Mouse (Mus musculus): ENCODE data around the gene Adcy7. TPM values are rescaled to one million over a fixed set of nuclear protein-coding genes. Genes with fewer than 3 reads are reported as not detected.

Gene Adcy7
- polyA plus RNA-seq, 1 experiment from 2014 or later, result 2.1 TPM

DNA sequence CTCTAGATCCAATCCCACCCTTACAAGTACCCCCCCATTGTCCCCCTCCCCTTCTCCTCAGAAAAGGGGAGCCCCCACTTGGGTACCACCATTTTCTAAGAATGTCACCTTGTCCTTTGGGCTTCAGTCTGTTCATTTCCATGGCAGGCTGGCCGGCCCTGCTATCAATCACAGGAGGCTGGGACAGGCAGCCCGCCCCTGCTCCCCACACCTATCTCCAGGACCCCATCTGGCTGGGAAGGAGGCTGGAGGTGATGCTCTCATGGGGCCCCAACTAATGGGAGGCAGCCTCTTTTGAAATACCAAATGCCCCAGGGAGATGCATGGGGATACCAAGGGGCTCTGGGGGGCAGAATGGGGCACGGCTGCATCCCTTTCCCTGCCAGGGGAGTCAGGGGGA, 20.7 kb downstream of the Adcy7 start:
- Histone ChIP-seq H3K4me3 (ENCODE audit: low read depth, low read length) (no peak overlapping the region), H3K4me1 (ENCODE audit: control insufficient read depth, insufficient read depth, low read length) (no peaks in the 10 kb centered on the region), H3K27me3 (ENCODE audit: control insufficient read depth, insufficient read depth, low read length) (no peaks in the 10 kb centered on the region), H3K4me2 (no peak overlapping the region), H3K36me3 (ENCODE audit: control insufficient read depth, insufficient read depth, low read length) (no peaks in the 10 kb centered on the region), H3K27ac (ENCODE audit: low read depth, low read length) (no peak overlapping the region), H3K9me3 (ENCODE audit: control insufficient read depth, low read length) (no peaks in the 10 kb centered on the region), H3K9ac (ENCODE audit: low read length) (no peak overlapping the region)
- WGBS, result 88% methylated on average over 3 of the region's 3 CpGs
- DNase-seq (ENCODE audit: low spot score, missing footprints) (no peak), ATAC-seq (ENCODE audit: low FRiP score) (no peak)

DNA sequence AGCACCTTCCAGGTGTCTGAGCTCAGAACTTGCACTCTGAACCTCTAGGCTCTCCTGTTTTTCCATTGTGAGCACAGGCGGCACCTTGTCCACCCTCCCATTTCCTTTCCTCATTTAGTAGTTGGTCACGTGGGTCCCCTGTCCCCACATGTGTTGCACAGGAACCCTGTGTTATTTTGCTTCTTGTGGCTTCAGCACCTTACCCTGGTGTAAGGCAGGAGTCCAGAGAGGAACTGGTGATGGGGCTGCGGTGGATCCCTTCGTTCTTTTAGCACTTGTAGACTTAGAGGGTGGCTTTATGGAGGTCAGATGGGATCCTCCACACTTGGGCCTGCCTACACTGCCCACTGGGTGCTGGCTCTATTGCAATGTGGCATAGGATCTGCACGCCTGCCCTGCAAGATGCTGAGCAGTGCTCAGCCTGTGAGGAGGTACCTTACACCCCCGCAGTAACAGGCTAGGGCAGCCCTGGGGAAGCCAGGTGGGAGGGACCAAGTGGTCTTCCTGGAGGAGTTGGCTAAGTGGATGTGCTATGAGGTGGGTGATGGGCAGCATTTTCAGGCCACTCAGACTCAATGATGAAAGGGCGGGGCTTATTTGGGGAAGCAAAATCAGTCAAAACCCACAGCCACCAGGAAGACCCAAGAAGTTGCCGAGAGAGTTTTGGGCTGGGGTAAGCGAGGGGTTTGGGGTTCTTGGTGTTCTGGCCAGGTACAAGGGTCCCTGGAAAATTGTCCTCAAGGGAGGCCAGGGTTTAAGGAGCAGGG, 21.6 kb downstream of the Adcy7 start:
- ATAC-seq (ENCODE audit: low FRiP score) (no peak), DNase-seq (ENCODE audit: low spot score, missing footprints) (no peak)
- 91% methylated on average over 9 of the region's 9 CpGs for WGBS

DNA sequence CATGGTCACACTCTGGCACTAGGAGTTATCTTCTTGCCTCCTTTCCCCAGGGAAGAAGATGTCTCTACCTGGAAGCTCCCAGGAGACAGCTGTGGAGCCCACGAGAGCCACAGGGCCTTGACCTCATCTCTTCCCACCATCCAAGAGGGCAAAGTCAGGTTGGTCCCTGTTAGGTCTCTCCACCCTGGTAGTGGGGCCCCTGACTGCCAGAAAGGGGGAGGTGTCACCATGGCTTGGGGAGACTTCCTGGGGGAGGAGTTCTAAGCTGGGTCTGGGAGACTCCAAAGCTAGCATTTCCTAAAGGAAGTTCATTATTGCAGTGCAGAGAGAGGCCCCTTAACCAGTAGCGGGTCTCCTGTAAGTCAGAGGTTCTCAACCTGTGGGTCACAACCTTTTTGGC, 22.8 kb downstream of the Adcy7 start:
- Histone ChIP-seq H3K4me1 (ENCODE audit: control insufficient read depth, insufficient read depth, low read length) (no peaks in the 10 kb centered on the region), H3K36me3 (ENCODE audit: control insufficient read depth, insufficient read depth, low read length) (no peaks in the 10 kb centered on the region), H3K27ac (ENCODE audit: low read depth, low read length) (no peak overlapping the region), H3K9ac (ENCODE audit: low read length) (no peak overlapping the region), H3K27me3 (ENCODE audit: control insufficient read depth, insufficient read depth, low read length) (no peaks in the 10 kb centered on the region), H3K4me3 (ENCODE audit: low read depth, low read length) (no peak overlapping the region), H3K9me3 (ENCODE audit: control insufficient read depth, low read length) (no peaks in the 10 kb centered on the region), H3K4me2 (no peak overlapping the region)
- DNase-seq (ENCODE audit: low spot score, missing footprints) (no peak), ATAC-seq (ENCODE audit: low FRiP score) (no peak)
- WGBS, result 92% methylated on average over 2 of the region's 2 CpGs

More for the DNA sequence above, 21.6 kb downstream of the Adcy7 start:
- no peaks in the 10 kb centered on the region for H3K27me3 ChIP-seq (ENCODE audit: control insufficient read depth, insufficient read depth, low read length)
- no peak overlapping the region for H3K9ac ChIP-seq (ENCODE audit: low read length)
- H3K27ac ChIP-seq (ENCODE audit: low read depth, low read length), result no peak overlapping the region
- no peaks in the 10 kb centered on the region for H3K4me1 ChIP-seq (ENCODE audit: control insufficient read depth, insufficient read depth, low read length)
- no peaks in the 10 kb centered on the region for H3K36me3 ChIP-seq (ENCODE audit: control insufficient read depth, insufficient read depth, low read length)
- H3K9me3 ChIP-seq (ENCODE audit: control insufficient read depth, low read length), result no peaks in the 10 kb centered on the region
- no peak overlapping the region for H3K4me3 ChIP-seq (ENCODE audit: low read depth, low read length)
- no peak overlapping the region for H3K4me2 ChIP-seq

DNA sequence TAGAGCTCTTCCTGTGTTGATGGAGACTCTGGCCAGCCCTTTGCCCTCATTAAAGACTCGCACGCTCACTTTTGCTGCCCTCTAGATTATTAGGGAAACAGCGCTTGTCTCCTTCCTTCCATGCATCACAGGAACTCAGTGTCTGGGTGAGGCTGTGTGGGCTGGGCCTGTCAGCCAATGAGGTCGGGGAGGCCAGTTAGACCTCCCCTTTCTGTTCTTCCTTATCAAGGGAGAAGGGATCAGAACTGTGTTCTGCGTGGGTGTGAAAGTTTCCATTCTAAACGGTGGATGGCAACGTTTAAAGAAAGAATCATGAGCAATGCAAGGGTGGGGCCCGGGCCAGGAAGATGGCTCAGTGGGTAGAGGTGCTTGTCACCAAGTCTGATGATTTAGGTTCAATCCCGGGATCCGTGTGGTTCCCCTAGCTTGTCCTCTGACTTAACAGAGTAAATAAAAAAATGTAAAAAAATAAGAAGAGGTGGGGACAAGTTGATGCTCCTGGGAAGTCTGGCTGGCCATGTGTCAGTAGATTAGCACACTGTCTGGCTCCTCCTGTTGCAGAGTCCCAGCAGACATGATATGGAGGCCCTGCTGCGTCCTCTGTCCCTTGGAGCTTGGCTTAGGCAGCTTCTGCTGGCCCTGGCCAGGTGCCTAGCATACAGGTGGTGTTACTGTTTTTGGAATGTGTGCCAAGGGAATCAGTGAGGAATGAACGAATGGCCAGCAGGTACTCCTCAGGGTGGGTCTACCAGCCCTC, 26.0 kb downstream of the Adcy7 start:
- WGBS, result 70% methylated on average over 12 of the region's 12 CpGs
- no peak overlapping the region for H3K27ac ChIP-seq (ENCODE audit: low read depth, low read length)
- no peak overlapping the region for H3K4me2 ChIP-seq
- no peaks in the 10 kb centered on the region for H3K9me3 ChIP-seq (ENCODE audit: control insufficient read depth, low read length)
- no peak overlapping the region for H3K9ac ChIP-seq (ENCODE audit: low read length)
- 0 out of 2 replicates have a peak, but pooled peaks cover 7% of the 10 kb centered on the region for H3K4me1 ChIP-seq (ENCODE audit: control insufficient read depth, insufficient read depth, low read length)
- no peaks in the 10 kb centered on the region for H3K27me3 ChIP-seq (ENCODE audit: control insufficient read depth, insufficient read depth, low read length)
- no peaks in the 10 kb centered on the region for H3K36me3 ChIP-seq (ENCODE audit: control insufficient read depth, insufficient read depth, low read length)
- no peak overlapping the region for H3K4me3 ChIP-seq (ENCODE audit: low read depth, low read length)
- DNase-seq (ENCODE audit: low spot score, missing footprints), result no peak
- no peak for ATAC-seq (ENCODE audit: low FRiP score)

DNA sequence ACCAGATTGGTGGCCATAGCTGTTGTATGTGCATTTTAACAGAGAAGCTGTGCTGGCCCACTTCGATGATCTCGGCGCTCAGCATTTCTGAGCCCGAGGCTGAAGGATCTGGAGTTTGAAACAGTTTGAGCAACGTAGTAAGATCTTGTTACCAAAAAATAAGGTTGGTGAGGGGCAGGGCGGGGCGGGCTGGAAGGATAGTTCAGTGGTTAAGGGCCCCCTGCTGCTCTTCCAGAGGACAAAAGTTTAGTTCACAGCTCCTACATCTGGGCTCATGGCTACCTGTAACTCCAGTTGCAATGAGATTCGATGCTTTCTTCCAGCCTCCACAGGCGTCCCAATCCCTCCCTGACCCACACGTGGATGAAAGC, 26.5 kb downstream of the Adcy7 start:
- Histone ChIP-seq H3K27me3 (ENCODE audit: control insufficient read depth, insufficient read depth, low read length) (no peaks in the 10 kb centered on the region), H3K27ac (ENCODE audit: low read depth, low read length) (no peak overlapping the region), H3K9ac (ENCODE audit: low read length) (no peak overlapping the region), H3K36me3 (ENCODE audit: control insufficient read depth, insufficient read depth, low read length) (no peaks in the 10 kb centered on the region), H3K4me2 (no peak overlapping the region), H3K4me3 (ENCODE audit: low read depth, low read length) (no peak overlapping the region), H3K4me1 (ENCODE audit: control insufficient read depth, insufficient read depth, low read length) (0 out of 2 replicates have a peak, but pooled peaks cover 7% of the 10 kb centered on the region), H3K9me3 (ENCODE audit: control insufficient read depth, low read length) (no peaks in the 10 kb centered on the region)
- ATAC-seq (ENCODE audit: low FRiP score) (no peak), DNase-seq (ENCODE audit: low spot score, missing footprints) (no peak)
- 91% methylated on average over 10 of the region's 10 CpGs for WGBS

DNA sequence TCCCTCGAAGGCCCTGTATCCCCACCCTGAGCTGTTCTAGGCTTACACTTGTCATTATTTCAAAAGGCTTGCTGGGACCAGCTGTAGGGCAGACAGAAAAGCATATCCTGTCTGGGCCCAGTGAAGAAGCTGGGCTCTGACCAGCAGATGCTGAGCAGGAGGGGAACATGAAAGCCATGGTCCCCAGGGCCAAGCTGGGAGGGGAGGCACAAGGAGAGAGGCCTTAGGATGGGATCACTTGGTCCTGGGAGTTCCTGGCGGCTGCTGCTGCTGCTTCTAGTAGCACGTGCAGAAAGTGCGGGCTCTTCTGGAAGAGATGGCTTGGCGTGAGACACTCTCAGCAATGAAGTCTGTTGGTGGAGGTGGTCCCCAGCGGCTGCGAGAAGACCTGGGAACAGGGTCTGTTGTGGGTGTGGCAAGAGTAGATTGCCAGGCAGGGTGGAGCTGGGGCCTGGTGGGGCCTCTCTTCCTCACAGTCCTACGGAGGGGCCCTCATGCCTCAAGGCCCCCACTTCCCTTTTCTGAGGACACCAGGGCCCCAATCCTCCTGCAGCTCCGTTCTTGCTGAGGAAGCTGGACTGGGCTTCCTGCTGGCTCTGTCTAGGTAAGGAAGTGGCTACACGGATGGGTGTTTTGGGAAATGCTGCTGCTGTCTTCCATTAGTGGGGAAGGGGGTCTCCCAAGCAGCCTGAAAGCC, 27.9 kb downstream of the Adcy7 start:
- H3K27me3 ChIP-seq (ENCODE audit: control insufficient read depth, insufficient read depth, low read length), result no peaks in the 10 kb centered on the region
- H3K27ac ChIP-seq (ENCODE audit: low read depth, low read length), result no peak overlapping the region
- 0 out of 2 replicates have a peak, but pooled peaks cover 7% of the 10 kb centered on the region for H3K4me1 ChIP-seq (ENCODE audit: control insufficient read depth, insufficient read depth, low read length)
- H3K9me3 ChIP-seq (ENCODE audit: control insufficient read depth, low read length), result no peaks in the 10 kb centered on the region
- H3K36me3 ChIP-seq (ENCODE audit: control insufficient read depth, insufficient read depth, low read length), result no peaks in the 10 kb centered on the region
- WGBS, result 86% methylated on average over 10 of the region's 10 CpGs
- DNase-seq (ENCODE audit: low spot score, missing footprints) (no peak), ATAC-seq (ENCODE audit: low FRiP score) (no peak)
- no peak overlapping the region for H3K9ac ChIP-seq (ENCODE audit: low read length)
- H3K4me3 ChIP-seq (ENCODE audit: low read depth, low read length), result no peak overlapping the region
- H3K4me2 ChIP-seq, result no peak overlapping the region

DNA sequence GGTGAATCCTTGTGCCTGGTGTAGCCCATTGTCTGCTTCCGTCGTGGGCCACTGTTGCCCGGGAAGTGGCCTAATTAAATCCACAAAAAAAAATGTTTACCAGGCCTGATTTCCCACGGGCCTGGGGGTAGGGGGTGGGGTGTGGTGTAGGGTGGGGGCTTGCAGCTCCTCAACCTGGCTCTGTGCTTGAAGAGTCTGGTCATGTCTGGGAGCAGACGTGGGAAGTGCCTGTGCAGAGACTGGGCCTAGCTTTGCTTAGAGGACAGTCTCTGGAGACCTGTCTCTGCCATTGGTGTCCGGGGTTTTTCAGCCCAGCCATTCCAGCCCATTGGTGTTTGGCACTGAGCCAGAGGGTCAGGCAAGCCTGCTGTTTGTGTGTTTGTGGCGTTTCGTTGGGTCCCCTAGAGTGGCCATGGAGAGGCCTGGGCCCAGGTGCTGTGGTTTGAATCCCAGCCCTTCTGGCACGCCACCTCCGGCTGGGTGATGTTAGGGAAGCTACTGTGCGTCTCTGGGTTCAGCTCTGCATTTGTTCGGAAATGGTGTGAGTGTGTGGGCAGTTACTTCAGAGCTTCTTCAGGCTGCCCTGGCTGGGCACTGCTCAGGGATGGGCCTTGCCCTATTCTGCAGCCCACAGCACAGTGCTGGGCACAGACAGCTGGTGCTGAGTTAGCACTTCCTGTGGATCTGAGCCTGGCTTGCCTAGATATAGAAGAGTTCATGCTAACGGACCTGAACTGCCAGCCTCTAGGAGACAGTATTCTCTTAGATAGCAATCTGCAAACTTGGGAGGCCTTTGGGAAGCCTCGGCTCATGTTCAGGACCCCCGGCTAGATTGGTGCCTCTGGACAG, 29.6 kb downstream of the Adcy7 start:
- Histone ChIP-seq H3K9me3 (ENCODE audit: control insufficient read depth, low read length) (no peaks in the 10 kb centered on the region), H3K4me1 (ENCODE audit: control insufficient read depth, insufficient read depth, low read length) (0 out of 2 replicates have a peak, but pooled peaks cover 7% of the 10 kb centered on the region), H3K4me2 (peak overlapping the region; percentile 3; the same call in 1 of the 2 replicates), H3K4me3 (ENCODE audit: low read depth, low read length) (no peak overlapping the region), H3K36me3 (ENCODE audit: control insufficient read depth, insufficient read depth, low read length) (no peaks in the 10 kb centered on the region), H3K27me3 (ENCODE audit: control insufficient read depth, insufficient read depth, low read length) (no peaks in the 10 kb centered on the region), H3K27ac (ENCODE audit: low read depth, low read length) (no peak overlapping the region), H3K9ac (ENCODE audit: low read length) (no peak overlapping the region)
- DNase-seq (ENCODE audit: low spot score, missing footprints) (no peak), ATAC-seq (ENCODE audit: low FRiP score) (no peak)
- 76% methylated on average over 15 of the region's 15 CpGs for WGBS

DNA sequence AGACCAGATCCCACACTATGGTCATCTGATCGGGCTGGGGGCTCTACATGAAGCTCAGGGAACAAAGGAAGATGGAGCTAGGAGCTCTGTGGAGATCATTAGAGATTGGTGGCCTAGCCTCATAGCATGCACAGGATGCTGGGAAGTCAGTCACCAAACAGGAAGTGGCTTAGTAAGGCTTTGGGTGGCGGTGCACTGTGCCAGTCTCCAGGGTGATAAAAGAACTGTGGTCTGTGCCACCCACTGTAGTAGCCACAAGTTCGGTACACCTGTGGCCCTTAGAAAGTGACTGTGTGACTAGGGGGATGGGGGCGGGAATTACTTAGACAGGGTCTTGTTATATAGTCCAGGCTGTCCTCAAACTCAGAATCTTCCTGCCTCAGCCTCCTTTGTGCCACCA, 33.6 kb downstream of the Adcy7 start:
- H3K4me1 ChIP-seq (ENCODE audit: control insufficient read depth, insufficient read depth, low read length), result 0 out of 2 replicates have a peak, but pooled peaks cover 7% of the 10 kb centered on the region
- DNase-seq (ENCODE audit: low spot score, missing footprints) (no peak), ATAC-seq (ENCODE audit: low FRiP score) (no peak)
- H3K4me2 ChIP-seq, result no peak overlapping the region
- 86% methylated on average over 4 of the region's 4 CpGs for WGBS
- H3K27ac ChIP-seq (ENCODE audit: low read depth, low read length), result no peak overlapping the region
- H3K4me3 ChIP-seq (ENCODE audit: low read depth, low read length), result no peak overlapping the region
- no peaks in the 10 kb centered on the region for H3K36me3 ChIP-seq (ENCODE audit: control insufficient read depth, insufficient read depth, low read length)
- no peaks in the 10 kb centered on the region for H3K9me3 ChIP-seq (ENCODE audit: control insufficient read depth, low read length)
- no peaks in the 10 kb centered on the region for H3K27me3 ChIP-seq (ENCODE audit: control insufficient read depth, insufficient read depth, low read length)
- H3K9ac ChIP-seq (ENCODE audit: low read length), result no peak overlapping the region
